Mouse (Mus musculus): ENCODE measurements around the gene Wdr90. TPM values are rescaled to one million over a fixed set of nuclear protein-coding genes. Genes with fewer than 3 reads are reported as not detected.

The Wdr90 gene
- total RNA-seq, 2 experiments from 2014 or later: 21.2 to 36.6 TPM

DNA sequence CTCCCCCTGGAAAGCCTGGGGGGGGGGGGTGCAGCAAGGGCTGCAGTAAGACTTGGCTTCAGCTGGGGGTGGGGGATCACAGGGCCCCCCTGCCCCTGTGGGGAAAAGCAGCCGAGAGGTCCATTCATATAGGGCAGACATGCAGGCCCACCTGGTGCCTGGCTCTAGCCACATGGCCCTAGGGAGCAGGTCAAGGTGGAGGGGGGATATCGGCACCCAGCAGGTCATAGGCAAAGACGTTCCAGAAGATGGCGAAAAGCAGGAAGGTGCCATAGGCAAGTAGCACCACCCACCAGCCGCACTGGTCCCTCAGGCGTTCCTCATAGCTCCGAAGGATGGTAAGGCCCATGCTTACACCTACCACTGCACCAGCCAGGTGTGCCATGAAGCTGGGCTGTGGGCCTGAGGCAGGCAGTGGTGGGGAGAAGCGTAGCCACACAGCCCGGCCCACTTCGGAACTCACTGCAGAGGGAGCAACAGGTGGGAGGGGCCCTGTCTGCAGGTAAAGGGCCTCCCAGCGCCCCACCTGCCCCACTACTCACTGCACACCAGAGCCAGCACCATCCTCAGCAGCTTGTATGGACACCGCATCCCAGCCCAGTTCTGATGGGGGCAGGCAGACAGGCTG is 26.6 kb downstream of the Wdr90 start:
- no peak for DNase-seq (ENCODE audit: low spot score in 2 of 2)
- intact Hi-C loops (cut with DNase I): no loop called here

DNA sequence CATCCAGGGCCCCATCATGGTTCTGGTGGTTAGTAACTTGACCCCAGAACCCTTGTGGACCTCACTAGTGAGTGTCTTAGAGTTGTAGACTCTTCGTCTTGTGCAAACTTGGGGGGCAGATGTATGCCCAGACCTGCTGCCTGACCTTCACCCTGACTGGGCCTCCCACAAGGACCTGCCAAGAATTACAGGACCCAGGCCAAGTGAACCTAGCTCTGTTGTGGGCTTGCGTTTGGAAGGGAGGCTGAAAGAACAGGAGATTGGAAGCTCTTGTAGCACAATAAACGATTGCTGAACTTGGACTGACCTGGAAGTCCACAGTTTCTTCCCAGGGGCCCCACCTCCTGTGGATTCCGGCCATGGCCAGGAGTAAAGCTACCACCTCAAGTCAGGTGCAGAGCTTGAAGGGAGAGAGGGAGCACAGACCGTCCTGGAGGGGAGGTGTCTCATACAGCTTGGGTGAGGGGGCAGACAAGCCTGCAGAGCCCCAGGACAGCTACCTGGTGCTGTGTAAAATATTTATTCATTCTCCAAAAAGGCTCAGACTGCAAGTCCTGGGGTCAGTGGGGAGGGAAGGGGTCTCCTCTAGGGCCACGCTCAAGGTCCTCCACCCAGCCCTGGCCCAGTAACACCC is 27.2 kb downstream of the Wdr90 start:
- intact Hi-C loops (cut with DNase I): no loop called here
- no peak for DNase-seq (ENCODE audit: low spot score in 2 of 2)

DNA sequence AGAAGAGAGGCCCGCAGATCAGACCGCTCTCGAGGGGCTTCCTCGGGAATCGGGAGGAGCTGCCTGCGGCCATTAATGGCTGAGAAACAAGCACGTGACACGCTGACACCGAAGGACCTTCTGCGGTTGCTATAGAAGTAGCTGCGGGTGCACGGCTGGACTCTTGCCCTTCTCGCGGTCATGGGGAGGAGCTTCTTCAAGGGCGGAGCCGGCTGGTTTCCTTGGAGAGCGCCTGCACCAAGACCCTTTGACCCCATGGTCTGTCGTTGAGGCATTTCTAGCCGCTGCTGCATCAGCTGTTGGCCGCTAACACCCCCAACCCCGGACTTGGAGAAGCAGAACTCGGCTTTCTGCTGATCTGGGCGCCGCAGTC is 28.0 kb downstream of the Wdr90 start, which contains the start of gene Stub1:
Stub1 (minus strand) TSS at position 114 of the 373 bp plus-strand sequence.
- intact Hi-C loops (cut with DNase I): no loop called here
- DNase-seq (ENCODE audit: low spot score in 2 of 2): peak; percentile 87

DNA sequence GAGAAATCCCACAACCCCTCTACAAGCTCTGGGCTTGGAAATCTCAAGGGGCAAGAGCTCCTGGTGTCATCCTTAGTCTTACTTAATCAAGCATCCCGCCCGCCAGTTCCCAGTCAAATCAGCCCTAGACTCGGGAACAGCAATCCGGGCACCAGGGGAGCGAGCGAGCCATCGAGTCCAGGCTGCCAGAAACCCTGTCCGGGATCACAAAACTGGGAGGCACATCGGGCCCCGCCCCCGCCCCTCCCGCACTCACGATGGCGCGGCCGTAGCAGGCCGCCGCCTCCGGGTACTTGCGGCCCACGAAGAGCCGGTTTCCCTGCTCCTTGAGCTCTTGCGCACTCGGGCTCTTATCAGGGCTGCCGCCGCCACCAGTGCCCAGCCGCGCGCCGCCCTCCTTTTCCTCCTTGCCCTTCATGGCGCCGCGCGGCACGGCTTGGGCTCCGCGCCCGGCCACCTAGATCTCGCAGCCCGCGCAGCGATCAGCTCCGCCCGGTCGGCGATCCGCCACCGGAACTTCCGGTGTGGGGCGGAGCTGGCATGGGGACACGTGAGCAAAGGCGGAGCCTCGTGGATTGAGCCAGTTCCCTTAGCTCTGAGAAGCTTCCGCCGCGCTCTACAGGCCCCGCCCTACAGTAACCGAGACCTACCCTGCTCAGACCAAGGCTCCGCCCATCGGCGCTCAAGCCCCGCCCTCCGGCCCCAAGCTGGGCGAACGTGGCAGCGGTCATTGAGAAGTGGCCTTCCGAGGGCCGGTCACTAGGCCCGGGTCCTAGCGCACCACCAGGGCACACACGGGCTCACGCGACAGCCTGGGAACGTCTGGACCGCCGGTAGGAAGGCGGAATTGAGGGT is 28.6 kb downstream of the Wdr90 start:
- DNase-seq (ENCODE audit: low spot score in 2 of 2): peak; percentile 98
- intact Hi-C loops (cut with DNase I): no loop called here

DNA sequence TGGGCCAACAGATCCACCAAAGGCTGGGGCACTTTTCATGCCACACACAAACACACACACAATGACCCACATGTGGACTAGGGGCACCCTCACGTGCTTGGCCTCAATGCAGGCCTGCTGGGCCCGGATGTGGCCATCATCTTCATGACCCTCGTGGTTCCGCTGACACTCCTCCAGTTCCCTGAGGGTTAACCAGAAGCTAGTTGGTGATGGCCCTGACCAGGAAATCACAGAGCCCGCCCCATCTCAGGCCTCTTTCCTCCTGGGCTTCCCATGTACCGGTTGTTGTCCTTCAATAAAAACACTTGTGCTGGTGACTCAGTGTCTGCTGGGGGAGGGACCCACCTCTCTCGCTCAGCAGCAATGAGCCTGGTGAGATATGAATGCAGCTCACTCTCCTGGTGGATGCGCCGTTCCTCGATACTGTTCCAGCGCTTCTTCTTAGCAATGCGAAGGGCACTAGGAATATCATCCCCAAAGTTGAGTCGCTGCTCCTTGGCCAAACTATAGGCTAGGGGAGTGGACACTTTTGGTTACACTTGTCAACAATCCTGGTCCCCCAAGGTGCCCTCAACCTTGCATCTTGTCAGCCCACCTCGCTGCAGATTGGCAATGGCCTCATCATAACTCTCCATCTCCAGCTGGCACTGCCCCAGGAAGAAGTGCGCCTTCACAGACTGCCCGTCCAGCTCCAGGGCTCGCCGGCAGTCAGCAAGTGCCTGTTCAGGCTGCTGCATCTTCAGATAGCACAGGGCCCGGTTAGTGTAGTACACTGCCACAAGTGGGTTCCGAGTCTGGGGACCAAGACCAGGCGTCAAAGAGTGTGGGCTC is 29.6 kb downstream of the Wdr90 start:
- intact Hi-C loops (cut with DNase I): no loop called here
- no peak for DNase-seq (ENCODE audit: low spot score in 2 of 2)

DNA sequence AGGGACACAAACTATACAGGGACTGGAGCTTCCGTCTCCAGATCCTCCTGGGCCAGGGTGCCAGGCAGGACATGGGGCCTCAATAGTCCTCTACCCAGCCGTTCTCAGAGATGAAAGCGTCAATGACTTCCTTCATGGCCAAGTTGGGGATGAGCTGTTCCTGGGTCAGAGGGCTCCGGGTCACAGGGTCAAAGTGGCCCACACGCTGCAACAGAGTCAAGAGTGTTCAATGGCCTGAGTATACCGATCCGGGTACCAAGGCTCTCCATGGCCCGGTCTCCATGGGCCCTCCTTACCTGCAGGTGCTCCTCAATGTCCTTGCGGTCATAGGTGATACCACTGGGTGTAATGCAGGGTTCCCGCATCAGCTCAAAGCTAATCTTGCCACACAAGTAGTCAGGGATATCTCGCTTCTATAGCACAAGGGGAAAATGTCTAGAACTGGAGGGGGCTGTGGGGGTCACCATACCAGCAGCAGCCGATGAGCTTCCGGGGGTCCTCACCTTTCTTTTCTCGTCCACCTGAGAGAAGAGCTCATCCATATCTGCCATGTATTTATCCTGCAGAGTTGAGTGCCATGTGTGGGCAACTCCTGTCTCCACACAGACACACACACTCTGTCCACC is 30.4 kb downstream of the Wdr90 start:
- no peak for DNase-seq (ENCODE audit: low spot score in 2 of 2)
- intact Hi-C loops (cut with DNase I): no loop called here

DNA sequence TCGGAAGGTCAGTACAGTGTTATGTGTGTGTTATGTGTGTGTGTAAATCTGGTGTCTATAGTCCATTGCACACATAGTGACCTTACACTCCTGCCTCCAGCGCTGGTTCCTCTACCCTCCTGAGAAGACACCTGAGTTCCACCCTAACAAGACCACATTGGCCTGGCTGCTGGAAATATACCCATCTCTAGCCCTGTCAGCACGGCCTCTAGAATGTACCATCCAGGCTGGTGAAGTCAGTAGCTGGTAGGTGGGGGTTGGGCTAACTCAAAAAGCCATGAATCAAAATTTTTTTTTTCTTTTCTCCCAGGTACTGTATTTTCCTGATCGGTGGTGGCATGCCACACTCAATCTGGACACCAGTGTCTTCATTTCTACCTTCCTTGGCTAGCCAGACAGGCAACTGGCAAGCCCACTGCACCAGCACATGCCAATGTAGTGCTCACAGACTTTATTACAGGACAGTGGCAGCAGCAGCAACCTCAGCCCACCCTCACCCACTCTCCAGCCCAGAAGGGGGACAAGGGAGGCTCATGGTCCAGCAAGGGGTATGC is 31.0 kb downstream of the Wdr90 start:
- intact Hi-C loops (cut with DNase I): no loop called here
- DNase-seq (ENCODE audit: low spot score in 2 of 2): no peak

DNA sequence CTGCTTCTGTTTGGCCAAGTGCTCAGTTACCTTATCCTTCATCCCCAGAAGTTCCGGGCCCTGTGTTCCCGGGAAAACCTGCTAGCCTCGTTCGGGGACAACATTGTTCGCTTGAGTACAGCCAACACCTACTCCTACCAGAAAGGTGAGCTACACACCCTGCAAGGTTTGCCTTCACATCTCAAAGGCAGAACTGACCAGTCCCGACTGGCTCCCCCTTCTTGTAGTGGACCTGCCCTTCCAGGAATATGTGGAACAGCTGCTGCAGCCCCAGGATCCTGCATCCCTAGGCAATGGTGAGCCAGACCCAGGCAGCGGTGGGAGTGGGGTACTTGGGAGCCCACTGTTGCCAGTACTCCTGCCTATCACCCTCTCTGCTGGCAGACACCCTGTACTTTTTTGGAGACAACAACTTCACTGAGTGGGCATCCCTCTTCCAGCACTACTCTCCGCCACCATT is 31.7 kb downstream of the Wdr90 start:
- no peak for DNase-seq (ENCODE audit: low spot score in 2 of 2)
- intact Hi-C loops (cut with DNase I): no loop called here

DNA sequence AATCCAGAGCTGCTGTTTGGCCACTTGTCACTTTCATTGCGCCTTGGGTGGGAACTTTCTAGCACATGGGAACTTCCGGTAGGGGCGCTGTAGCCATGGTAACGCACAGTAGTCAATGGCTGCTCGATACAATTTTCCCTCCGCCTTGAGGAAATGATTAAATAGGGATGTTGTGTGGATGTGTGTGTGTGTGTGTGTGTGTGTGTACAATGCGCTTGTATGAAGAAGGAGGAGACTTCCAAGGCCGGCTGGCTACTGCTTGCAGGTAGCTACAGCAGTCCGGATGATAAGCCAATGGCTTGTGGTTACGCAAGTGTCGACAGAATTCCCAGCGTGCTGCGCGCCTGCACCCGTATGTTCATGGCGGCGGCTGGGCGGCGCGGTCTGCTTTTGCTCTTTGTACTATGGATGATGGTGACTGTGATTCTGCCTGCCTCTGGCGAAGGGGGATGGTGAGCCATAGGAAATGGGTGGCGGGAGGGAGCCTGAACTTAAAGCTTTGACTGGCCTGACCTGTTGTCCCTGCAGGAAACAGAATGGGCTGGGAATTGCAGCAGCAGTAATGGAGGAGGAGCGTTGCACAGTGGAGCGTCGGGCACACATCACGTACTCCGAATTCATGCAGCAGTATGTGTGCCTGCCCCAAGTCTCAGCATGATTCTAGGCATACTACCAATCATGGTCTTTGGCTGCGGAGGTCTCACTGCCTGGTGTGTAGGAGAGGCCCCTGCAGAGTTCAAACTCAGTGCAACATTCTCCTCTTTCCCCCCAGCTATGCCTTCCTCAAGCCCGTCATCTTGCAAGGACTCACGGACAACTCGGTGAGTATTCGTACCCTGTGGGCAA is 32.4 kb downstream of the Wdr90 start, which contains the start of gene Jmjd8:
Jmjd8 (plus strand) TSS at position 156 of the 846 bp plus-strand sequence.
- intact Hi-C loops (cut with DNase I): no loop called here
- peak; percentile 87 for DNase-seq (ENCODE audit: low spot score in 2 of 2)

DNA sequence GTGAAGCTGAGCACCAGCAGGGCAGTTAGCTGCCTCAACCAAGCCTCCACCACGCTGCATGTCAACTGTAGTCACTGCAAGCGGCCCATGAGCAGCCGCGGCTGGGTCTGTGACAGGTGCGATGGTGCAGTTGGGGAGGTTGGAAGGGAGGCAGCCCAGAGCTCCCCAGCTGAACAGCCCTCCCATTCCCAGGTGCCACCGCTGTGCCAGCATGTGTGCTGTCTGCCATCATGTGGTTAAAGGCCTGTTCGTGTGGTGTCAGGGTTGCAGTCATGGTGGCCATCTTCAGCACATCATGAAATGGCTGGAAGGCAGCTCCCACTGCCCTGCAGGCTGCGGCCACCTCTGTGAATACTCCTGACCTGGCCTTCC is 33.1 kb downstream of the Wdr90 start:
- no peak for DNase-seq (ENCODE audit: low spot score in 2 of 2)
- intact Hi-C loops (cut with DNase I): no loop called here

DNA sequence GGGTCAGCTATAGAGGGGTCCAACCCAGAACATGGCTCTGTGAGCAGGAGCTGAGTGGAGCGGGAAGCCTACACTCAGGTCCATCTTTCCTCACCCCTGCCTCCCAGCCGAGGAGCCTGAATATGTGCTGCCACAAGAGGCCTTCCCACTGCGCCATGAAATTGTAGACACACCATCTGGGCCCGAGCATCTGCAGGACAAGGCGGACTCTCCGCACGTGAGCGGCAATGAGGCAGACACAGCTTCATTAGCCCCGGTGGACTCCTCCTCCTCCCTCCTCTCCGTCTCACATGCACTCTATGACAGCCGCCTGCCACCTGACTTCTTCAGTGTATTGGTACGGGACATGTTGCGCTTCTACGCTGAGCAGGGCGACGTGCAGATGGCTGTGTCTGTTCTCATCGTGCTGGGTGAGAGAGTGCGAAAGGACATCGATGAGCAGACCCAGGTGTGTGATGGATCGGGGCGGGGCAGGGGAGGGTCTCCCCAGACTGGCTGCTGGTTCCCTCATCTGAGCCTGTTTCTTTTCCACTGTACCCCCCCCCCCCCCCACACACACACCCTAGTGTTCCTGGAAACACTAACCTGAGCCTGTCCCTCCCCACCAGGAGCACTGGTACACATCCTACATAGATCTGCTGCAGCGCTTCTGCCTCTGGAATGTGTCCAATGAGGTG is 33.6 kb downstream of the Wdr90 start:
- DNase-seq (ENCODE audit: low spot score in 2 of 2): no peak
- intact Hi-C loops (cut with DNase I): no loop called here

DNA sequence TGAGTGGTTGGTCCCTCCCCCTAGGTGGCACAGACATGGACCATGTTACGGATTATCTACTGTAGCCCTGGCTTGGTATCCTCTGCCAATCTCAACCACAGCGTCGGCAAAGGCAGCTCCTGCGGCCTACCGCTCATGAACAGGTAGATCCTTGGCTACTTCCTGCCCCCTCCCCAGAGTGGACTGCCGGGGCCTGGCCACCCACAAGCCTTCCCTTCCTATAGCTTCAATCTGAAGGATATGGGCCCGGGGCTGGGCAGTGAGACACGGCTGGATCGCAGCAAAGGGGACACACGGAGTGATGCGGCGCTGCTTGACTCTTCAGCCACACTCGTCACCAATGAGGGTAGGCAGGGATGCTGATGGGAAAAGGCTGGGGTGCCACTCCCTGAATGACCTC is 34.3 kb downstream of the Wdr90 start:
- DNase-seq (ENCODE audit: low spot score in 2 of 2): no peak
- intact Hi-C loops (cut with DNase I): no loop called here

DNA sequence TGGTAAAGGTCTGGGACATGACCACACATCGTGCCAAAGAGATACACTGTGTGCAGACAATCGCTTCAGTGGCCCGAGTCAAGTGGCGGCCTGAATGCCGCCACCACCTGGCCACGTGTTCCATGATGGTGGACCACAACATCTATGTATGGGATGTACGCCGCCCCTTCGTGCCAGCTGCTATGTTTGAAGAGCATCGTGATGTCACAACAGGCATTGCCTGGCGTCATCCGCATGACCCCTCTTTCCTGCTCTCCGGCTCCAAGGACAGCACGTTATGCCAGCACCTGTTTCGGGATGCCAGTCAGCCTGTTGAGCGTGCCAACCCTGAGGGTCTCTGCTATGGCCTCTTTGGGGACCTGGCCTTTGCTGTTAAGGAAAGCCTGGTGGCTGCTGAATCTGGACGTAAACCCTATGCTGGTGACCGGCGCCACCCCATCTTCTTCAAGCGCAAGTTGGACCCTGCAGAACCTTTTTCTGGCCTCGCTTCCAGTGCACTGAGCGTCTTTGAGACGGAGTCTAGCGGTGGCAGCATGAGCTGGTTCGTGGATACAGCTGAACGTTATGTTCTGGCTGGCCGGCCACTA is 35.2 kb downstream of the Wdr90 start:
- no peak for DNase-seq (ENCODE audit: low spot score in 2 of 2)
- intact Hi-C loops (cut with DNase I): no loop called here

DNA sequence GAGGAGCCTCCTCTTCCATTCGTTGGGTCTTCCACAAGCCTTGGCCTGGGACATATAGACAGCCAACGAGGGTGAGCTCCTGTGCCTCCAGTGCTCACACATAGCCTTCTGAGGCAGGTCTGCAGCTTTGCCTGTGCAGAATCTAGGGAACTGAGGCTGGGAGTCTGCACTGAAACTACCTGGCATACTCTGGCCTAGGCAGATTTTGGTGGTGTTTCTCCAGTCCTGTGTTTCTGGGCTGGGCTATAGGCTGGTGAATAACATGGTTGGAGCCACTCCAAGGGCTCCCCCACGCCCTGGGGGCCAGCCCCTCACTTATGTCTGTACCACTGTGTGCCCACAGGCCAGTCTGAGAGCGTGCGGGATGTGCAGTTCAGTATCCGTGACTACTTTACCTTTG is 36.0 kb downstream of the Wdr90 start:
- intact Hi-C loops (cut with DNase I): no loop called here
- no peak for DNase-seq (ENCODE audit: low spot score in 2 of 2)

DNA sequence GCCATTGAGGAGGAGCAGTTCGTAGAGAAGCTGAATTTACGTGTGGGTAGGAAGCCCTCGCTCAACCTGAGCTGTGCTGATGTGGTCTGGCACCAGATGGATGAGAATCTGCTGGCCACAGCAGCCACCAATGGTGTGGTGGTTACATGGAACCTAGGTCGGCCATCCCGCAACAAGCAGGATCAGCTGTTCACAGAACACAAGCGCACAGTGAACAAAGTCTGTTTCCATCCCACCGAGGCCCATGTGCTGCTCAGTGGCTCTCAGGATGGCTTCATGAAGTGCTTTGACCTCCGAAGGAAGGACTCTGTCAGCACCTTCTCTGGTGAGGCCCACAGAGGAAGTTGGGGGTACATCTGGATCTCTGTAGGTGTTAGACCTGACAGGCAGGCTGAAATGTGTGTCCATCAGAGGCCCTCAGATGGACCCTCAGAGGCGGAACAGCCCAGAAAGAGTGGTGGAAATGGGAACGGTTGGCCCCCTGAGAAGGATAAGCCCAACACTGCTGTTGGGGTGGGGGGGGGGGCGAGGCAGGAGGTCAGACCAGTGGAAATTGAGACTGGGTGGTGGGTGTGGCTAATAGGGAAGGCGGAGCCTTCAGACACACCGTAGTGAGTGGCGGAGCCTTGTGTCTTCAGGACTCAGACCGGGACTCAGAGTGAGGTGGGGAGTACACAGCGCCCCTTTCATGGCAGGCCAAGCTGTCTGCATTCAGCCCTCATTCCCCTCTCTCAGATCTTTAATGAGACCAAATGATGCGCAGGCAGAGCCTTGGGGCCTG is 36.7 kb downstream of the Wdr90 start:
- DNase-seq (ENCODE audit: low spot score in 2 of 2): no peak
- intact Hi-C loops (cut with DNase I): no loop called here

DNA sequence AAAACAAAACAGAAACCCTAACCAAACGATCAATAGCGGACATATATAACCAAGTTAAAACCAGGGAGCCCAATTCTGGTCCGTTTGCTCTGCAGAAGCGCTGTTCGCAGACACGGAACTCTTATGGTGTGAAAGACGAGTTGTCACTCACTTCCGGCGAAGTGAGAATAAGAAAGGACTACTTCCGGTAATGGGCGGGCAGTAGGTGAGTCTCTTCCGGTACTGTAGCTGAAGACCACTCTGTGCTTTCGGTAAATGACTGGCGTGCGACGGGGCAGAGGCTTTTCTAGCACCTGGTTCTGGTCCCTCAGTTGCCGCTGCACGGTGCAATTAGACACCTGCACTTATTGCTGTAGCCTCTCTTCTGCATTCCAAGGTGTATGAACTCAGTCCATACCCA is 37.8 kb downstream of the Wdr90 start, which contains the start of gene Wdr24:
Wdr24 (plus strand) TSS at position 176 of the 400 bp plus-strand sequence.
- DNase-seq (ENCODE audit: low spot score in 2 of 2): peak; percentile 73 to 81
- intact Hi-C loops (cut with DNase I): no loop called here

Data from left cerebral cortex, postnatal 36 days (tissue).